Mouse (Mus musculus): ENCODE measurements around the gene Cct5. TPM values are rescaled to one million over a fixed set of nuclear protein-coding genes. Genes with fewer than 3 reads are reported as not detected.

Gene Cct5
- 100 to 1,000 TPM; 306 to 309 TPM for total RNA-seq (2021)

DNA sequence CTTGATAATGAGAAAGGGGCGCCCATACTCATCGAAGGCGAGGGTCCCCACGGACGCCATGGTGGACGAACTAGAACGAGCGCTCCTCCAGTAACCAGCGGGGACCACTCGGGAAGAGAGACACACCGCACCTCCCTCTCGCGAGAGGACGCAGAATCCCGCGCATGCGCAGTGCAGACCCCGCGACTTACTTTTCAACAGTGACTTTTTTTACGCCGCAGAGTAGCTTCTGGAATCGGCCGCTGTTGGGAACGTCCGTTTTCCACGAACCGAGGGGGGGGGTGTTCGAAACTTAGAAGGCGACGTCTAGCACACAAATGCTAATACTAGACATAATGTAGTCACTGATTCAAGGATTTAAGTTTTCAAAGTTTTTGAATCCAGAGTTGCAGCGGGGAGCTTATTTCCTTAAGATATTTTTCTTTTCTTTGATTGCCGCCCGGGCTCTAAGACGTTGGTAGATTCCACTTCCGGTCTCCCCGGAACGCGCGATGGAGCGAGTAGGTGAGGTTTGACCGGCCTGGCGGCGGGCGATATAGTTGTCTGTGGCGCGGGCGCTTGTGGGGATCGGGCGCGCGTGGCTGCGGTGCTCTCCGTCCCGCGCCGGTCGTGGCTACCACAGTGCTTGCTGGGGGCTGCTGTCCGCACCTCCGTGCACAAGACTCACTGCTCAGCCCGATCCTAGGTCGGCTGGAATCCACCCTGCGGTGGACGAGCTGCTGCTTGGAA is at the start of gene Cct5, which contains the start of gene Fam173b:
Gene Cct5 (minus strand): TSS at position 159 of the 729 bp plus-strand sequence.
Gene Fam173b (plus strand): TSS at position 207 of the 729 bp plus-strand sequence.
- intact Hi-C loops (cut with DNase I), result no loop called here
- DNase-seq, result peak; percentile 98

DNA sequence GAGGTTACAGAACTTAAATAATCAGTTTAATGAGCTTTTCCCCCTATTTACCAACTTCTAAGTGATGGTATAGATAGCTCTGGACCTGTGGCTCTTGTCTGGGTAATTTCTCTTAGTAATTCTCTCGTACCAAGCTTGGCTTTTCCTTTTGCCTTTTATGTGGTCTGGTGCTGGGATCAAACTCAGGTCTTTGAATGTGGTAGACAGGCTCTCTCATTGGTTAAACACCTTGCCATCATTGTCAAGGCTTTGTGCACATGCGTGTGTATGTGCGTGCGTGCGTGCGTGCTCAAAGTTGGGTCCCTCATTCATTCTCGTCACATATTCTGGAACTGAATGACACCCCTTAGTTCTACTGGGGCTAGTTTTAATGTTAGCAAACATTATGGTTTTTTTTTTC is 49.2 kb upstream of the Cct5 start:
- DNase-seq, result no peak
- intact Hi-C loops (cut with DNase I), result no loop called here

DNA sequence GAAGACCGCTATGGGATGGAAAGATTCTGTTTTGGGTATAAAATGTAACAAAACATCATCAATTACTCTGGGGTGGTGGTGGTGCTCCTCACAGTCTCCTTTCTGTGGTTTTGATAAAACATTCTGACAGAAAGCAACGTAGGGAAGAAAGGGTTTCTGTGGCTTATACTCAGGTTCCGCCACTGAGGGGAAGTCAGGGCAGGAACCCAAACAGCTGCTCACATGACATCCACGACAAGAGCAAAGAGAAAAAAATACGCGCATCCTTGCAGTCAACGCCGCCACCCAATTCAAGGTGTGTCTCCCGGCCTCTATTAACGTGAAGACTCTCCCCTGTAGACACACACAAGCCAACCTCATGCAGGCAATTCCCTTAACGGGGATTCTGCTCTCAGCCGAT is 48.1 kb upstream of the Cct5 start:
- intact Hi-C loops (cut with DNase I), result no loop called here
- no peak for DNase-seq

DNA sequence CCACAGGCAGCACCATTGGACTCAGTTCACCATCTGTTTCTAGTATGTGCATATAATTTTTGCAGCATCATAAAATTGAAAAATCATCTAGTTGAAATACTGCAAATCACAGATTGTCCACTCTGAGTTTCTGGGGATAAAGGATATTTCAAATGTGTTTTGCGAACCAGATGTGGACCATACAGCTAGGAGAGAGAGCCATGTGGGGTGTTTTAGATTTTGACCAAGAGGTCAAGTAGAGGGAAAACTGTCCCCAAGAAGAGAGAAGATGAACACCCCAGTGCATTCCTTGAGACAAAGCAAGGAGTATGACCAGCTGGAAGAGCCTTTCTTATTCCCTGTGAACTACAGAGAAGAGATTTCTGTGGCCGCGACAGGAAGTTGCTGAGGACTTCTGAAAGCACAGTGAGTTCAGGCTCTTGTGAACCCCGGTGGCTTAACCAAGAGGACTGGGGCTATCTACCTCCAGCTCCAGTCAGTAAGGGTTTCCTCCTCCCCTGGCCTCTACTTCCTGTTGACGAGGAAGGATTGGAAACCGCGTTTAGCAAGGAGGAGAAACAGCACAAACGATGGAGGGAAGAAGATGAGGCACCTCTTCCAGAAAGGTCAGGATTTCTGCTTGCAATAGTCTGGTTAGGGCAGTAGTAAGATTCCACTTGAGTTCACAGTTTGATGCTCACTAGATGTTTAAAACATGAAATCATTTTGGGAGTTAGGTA is 46.4 kb upstream of the Cct5 start:
- intact Hi-C loops (cut with DNase I), result no loop called here
- DNase-seq, result no peak

DNA sequence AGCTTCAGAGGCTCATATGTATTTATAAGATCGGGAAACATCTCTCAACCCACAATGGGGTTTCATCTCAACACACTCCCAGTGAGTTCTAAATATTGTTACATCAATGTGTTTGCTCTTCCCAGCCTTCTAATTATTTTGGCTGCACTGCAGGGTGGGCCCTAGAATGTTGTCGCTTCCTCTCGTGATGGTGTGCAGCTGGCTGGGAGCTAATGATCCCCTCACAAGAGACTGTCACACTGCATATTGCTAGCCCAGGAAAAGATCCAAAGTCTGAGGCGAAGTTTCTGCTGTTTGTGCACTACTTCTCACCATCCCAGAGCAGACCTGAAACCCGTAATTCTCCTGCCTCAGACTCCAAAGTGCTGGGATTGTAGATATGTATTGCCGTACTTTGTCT is 45.6 kb upstream of the Cct5 start:
- DNase-seq, result no peak
- intact Hi-C loops (cut with DNase I), result no loop called here

DNA sequence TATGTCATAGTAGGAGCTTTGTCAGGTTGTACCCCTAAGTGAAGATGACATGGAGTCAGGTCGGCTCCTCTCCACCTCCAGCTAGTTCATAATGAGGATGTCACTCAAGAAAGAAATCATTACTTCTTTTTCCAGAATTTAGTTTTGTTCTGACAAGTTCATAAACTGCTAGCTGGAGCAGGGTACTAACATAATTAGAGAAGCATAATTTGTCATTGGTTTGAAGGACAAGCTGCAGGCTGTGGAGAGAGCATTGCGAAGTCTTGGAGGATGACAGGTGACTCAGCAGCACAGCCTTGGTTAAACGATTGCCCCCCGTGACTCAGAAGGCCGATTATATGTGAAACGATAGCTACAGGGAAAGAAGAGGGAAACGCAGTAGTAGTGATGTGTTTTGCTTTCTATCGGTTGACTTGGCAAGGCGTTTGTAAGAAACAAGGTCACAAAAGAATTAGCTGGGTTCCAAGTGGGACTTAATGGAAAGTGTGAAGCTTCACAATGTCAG is 34.5 kb upstream of the Cct5 start:
- DNase-seq, result no peak
- intact Hi-C loops (cut with DNase I), result no loop called here

DNA sequence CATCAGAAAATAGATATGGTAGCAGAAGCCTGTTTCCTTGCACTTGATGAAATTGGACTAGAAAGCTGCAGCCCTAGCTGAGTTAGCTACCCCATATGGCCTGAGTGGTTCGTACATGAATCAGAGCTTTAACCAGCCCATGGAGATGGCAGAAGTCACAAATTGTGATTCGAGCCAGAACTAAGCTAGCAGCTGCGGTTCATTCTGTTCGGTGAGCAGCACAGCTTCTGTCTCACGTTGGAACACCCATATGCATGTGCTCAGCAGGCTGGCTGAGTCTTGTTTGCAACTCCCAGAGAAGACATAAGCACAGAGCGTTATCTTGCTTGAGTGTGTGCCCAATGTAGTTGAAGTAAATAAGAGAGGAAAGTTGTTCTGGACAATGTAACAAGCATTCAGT is 33.0 kb upstream of the Cct5 start:
- intact Hi-C loops (cut with DNase I), result no loop called here
- DNase-seq, result peak; percentile 52

DNA sequence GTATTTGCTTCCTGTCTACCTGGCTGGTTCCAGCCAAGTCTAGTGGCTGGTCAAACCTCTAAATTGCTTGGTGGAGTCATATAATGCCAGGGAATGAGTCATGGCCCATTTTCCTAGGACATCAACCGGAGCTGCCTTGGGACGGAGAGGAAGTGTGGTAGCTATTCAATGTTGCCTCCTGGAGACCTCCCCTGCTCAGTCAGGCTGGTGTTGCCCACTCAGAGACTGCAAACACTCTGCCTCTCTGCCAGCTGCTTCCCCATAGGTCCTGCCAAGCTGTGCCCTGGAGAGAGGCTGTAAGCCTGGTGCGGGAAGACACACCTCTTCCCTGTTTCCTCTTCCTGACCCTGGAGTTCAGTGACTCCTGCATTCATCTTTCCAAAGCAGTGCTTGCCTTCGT is 30.9 kb upstream of the Cct5 start:
- DNase-seq, result no peak
- intact Hi-C loops (cut with DNase I), result no loop called here

DNA sequence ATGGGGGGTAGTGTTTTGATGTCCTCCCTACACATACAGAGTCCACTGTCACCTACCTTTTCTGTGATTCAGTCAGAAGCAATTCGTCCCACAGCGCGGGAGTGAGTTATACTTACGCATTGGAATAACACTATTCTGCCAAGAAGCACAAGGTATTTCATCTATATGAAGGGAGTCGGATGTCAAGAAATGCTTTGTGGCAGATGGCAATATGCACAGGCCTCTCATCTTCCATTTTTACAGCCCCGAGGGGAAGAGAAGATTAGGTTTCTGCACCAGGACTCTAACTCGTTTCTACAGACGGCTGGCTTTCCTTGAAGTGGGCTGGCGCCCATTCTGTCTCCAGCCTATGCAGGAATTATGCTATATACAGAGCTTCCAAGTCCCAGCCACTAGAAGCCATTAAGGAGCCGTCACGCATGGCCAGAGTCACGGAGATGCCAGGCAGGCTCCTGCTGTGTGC is 29.8 kb upstream of the Cct5 start:
- intact Hi-C loops (cut with DNase I), result no loop called here
- no peak for DNase-seq

DNA sequence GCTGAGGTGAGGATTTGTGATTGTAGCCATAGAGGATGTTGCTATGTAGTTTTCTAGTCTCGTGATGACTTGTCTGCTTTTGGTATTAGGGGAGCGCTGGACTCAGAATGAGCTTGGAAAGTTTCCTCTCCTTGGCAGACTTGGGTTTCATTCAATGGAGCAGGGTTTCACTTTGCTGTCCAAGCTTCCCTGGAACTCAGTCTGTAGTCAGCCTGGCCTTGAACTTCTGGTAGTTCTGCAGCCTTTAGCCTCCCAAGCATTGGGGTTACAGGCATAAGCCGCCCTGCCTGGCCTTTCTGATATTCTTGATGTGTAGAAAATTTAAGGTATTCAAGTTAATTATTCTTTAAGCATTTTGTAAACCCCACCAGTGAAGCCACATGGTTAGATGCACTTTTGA is 28.0 kb upstream of the Cct5 start:
- intact Hi-C loops (cut with DNase I), result loop anchor here (10.0 kb wide), 1 partner anchor 805 kb away; no protein-coding TSS in a partner anchor
- no peak for DNase-seq

DNA sequence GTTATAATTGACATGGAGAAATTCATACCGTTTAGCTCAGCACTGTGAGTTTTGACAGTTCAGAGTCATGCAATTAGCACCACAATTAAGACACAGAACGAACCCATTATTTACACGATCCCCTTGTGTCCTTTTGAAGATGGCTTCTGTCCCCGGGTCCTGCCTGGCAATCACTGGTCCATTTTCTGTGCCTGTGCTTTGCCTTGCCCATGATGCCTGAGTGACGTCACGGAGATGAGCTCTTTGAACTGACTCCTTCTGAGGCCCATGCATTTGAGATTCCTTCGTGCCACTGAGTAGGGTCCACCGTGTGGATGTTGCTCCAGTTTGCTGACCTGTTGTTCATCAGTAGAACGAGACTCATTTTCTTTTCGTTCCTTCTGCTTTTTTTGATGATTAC is 26.6 kb upstream of the Cct5 start:
- no peak for DNase-seq
- intact Hi-C loops (cut with DNase I), result loop anchor here (10.0 kb wide), 1 partner anchor 807 kb away; no protein-coding TSS in a partner anchor

DNA sequence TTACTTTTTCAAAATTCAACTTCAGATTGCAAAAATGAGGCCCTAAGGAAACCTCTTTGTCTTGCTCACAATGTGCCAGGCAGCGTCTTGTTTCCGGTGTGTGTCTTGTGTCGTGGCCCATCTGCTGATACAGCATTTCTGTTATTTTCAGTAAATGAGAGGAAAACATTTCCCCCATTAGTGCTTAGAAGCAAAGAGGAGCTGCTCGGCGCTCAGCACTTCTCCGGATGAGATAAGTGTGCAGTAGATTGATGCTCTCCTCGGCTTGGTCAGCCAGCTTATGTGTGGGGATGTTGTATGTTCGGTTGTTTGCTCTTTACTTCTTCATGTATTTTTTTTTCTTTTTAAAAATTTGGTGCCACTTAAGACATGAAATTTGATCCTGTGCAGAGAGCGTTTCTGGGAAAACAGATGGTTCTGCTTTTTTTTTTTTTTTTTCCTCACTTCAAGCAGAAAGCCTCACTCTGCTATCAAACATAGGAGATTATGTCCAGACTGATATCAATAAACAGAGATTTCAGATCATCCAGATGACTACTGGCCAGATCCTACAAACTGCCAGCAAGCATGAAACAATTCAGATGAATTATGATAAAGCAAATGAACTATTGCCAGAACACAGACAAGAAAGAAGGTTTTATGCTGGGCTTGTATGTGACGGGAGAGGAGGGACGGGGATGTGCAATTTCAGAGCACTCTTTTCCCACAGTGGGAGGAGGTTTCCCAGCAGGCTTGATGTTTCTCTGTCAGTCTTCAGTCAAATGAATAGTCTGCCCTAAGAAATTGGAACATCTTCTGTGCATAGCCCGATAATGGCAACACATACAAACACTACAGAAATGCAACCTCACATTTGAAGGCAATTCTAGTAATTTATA is 25.9 kb upstream of the Cct5 start:
- intact Hi-C loops (cut with DNase I), result loop anchor here (10.0 kb wide), 1 partner anchor 807 kb away; no protein-coding TSS in a partner anchor

DNA sequence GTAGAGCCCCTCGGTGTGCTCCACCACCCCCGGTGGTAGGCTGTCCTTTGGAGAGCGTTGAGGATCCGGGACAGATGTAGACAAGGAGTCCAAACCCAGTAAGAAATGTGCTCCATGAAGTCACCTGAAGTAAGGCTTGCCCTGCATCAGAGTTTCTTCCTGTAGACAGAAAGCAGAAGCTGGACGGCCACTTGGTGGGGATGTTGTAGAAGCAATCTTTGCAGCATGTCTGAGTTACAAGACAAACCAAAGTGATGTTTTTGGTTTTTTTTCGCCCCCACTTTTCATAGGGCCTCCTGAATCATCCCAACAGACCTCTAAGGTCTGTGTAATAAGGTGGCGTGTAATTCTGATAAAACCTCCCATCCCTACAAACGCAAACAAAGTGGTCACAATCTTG is 17.9 kb upstream of the Cct5 start:
- intact Hi-C loops (cut with DNase I), result loop anchor here (5.0 to 10.0 kb wide), 3 partner anchors 625 to 1148 kb away; partner anchors contain the start of gene Sema5a
- peak; percentile 28 for DNase-seq

More for the DNA sequence above, 25.9 kb upstream of the Cct5 start:
- DNase-seq, result no peak

DNA sequence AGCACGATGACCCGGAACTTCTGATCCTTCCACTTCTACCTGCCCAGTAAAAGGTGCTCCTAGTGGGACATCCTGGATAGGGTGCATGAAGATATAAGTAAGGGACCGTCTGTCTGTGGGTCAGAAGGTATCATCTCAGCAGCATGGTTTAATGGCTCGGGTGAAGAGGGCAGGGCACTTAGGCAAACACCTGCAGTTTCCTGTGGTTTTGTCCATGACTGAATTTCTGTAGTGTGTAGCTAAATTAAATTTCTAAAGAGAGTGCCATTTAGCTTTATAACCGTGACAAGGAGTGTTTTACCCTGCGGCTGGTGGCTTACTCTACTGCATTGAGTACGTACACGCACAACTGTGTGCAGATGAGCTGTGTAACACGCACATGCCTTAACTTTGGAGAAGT is 15.7 kb upstream of the Cct5 start:
- no peak for DNase-seq
- intact Hi-C loops (cut with DNase I), result loop anchor here (5.0 to 10.0 kb wide), 3 partner anchors 628 to 1150 kb away; partner anchors contain the start of gene Sema5a

DNA sequence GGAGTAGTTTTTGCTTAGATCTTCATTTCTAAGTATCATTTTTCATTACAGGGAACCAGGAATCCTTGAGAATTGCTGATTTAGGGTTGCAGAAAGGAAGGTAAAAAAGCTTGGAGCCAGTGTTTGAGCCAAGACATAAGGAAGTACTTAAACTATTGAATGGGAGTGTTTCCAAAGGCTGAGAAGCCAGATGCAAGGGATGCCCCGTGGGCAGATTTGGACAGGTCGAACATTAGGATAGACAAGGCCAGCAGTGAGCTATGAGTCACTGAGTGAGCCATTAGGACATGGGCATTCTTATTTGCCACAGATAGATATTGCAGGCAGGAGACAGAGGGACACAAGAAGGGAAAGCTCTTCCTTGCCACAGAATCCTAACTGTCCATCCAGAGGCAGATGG is 13.1 kb upstream of the Cct5 start:
- intact Hi-C loops (cut with DNase I), result loop anchor here (5.0 to 10.0 kb wide), 3 partner anchors 630 to 1153 kb away; partner anchors contain the start of gene Sema5a
- DNase-seq, result no peak

DNA sequence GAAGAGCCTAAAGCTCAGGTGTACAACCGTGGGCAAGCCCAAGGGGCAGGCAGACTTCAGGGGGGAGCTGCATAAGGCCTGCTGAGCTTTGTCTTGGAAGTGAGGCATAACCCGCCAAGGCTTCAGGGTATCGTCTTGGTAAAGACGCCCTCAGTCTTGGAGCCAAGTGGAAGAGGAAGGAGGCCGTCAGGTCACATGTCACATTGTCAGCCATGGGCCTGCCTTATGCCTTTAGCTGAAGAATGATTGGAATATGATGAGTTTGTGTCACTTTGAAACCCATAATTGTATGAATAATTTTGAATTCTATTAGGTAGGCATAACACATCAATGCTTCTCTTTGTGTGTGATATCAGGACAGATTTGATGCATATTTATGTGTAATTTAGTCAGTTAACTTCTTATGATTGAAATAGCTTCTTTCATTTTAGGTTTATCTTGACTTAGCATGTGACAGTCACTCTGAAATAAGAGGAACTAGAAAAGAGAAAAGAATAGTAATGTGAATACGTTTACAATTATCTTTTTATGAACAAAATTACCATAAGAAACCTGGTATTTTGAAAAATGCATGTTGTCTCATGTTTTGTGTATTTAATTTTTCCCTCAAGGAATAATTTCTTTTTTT is 12.3 kb upstream of the Cct5 start:
- DNase-seq, result no peak
- intact Hi-C loops (cut with DNase I), result loop anchor here (10.0 kb wide), 2 partner anchors 631 to 1121 kb away; partner anchors contain the start of gene Sema5a

DNA sequence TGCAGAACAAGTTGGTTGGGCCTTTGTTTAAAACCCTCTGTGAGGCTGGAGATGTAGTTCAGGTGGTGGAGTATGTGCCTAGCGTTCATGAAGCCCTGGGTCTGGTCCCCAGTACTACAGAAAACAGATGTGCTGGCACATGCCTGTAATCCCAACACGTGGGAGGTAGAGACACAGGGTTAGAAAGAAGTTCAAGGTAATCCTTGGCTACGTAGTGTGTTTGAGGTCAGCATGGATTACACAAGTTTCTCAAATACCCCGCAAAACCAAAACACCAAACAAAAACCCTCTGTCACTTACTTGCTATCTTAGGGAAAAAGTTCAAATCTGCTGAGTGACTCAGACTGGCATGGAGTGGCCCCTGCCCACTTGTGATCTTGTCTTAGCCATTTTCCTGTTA is 10.4 kb upstream of the Cct5 start:
- DNase-seq, result no peak
- intact Hi-C loops (cut with DNase I), result loop anchor here (10.0 kb wide), 2 partner anchors 633 to 1123 kb away; partner anchors contain the start of gene Sema5a

DNA sequence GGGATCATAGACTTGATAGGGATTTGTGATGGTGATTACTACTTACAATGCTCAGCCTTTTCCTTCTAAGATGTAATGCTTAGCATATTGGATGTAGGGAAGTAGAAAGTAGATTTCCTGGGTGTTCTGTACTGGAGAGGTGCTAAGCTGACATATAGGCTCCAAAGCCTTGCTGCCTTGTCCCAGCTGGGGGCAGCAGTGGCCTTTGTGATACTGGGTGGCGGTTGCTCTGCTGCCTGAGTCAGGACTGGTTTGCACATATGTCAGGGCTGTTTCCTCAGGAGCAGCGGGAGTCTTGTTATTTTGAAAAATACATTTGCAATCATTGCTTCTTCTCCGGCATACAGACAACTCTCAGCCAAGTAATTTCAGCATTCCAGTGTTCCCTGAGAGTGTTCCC is 9.4 kb upstream of the Cct5 start:
- DNase-seq, result peak; percentile 67
- intact Hi-C loops (cut with DNase I), result loop anchor here (10.0 kb wide), 2 partner anchors 634 to 1124 kb away; partner anchors contain the start of gene Sema5a

DNA sequence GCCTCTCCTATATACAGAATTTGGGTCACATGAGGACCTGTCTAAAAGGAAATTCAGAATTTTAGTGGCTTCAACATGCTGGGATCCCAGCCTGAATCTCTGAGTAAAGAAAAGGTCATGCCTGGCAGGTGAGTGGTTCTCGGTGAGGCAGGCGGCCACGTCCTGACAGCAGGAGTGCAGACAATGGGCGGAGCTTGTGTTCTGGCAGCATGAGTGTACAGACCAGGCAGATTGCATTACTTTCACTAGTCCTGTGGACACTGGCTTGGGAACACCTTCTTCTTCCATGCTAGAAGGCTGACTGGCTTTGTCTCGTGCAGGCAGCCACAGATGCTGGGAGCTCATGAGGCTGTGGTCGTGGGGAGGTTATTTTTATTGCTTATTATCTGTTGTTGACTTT is 5.2 kb upstream of the Cct5 start:
- no peak for DNase-seq
- intact Hi-C loops (cut with DNase I), result no loop called here

DNA sequence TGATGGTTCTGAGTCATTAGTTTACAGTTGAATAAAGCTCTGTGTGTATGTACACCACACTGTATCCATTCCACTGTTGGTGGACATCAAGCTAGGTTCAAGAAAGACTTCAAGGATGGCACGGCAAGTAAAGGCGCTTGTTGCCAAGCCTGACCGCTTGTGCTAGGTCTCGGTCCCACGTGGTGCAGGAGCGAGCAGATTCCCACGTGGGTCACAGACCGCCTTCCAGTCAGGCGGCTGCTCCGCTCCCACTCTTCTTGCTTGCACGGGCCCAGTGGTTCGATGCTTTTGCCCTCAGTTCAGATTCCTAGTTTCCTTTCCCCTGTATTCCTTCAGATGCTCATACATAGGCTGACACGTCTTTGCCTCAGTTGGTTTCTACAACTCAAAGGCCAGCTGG is 1.5 kb upstream of the Cct5 start:
- DNase-seq, result no peak
- intact Hi-C loops (cut with DNase I), result no loop called here

Data from left cerebral cortex, postnatal 4 days (tissue).